Mouse (Mus musculus): ENCODE results near the gene Mum1. TPM values are rescaled to one million over a fixed set of nuclear protein-coding genes. Genes with fewer than 3 reads are reported as not detected.

Gene Mum1
- total RNA-seq, 2 experiments from 2014 or later: 48.9 to 50.4 TPM

Small RNAs within 50 kb of the gene (microRNA-seq; reads per million reads assigned to microRNA genes)
- 0.79 reads per million for gene Mir6911

Other genes with a start within 250 kb of the Mum1 start
- gene Tmem259, start 242.1 kb upstream of the Mum1 start, total RNA-seq (2021): 100 to 1,000 TPM; 146 to 147 TPM
- 10 to 100 TPM; 40.9 to 48.7 TPM for gene Cnn2, start 237.8 kb upstream of the Mum1 start, total RNA-seq (2021)
- 10 to 100 TPM; 21.9 to 23.0 TPM for gene Abca7, start 229.9 kb upstream of the Mum1 start, total RNA-seq (2021)
- gene Arhgap45, start 209.8 kb upstream of the Mum1 start, total RNA-seq (2021): 1 to 10 TPM; 7.1 to 8.5 TPM
- 100 to 1,000 TPM; 103 to 112 TPM for gene Polr2e, start 186.6 kb upstream of the Mum1 start, total RNA-seq (2021)
- 100 to 1,000 TPM; 576 to 622 TPM for gene Gpx4, start 179.3 kb upstream of the Mum1 start, total RNA-seq (2021)
- 10 to 100 TPM; 51.7 to 53.2 TPM for gene Sbno2, start 120.9 kb upstream of the Mum1 start, total RNA-seq (2021)
- 100 to 1,000 TPM; 130 to 139 TPM for gene Stk11, start 110.6 kb upstream of the Mum1 start, total RNA-seq (2021)
- 100 to 1,000 TPM; 401 to 425 TPM for gene Atp5d, start 87.8 kb upstream of the Mum1 start, total RNA-seq (2021)
- 10 to 100 TPM; 49.1 to 72.7 TPM for gene Cbarp, start 85.6 kb upstream of the Mum1 start, total RNA-seq (2021)
- gene Midn, start 78.2 kb upstream of the Mum1 start, total RNA-seq (2021): 100 to 1,000 TPM; 113 to 124 TPM
- gene Cirbp, start 60.4 kb upstream of the Mum1 start, total RNA-seq (2021): 100 to 1,000 TPM; 296 to 322 TPM
- 1 to 10 TPM; 7.5 to 8.8 TPM for gene 1600002K03Rik, start 53.5 kb upstream of the Mum1 start, total RNA-seq (2021)
- gene Efna2, start 47.0 kb upstream of the Mum1 start, total RNA-seq (2021): 1 to 10 TPM; 6.5 to 7.5 TPM
- gene Ndufs7, start 22.7 kb downstream of the Mum1 start, total RNA-seq (2021): 100 to 1,000 TPM; 208 to 225 TPM
- gene Gamt, start 34.6 kb downstream of the Mum1 start, total RNA-seq (2021): 100 to 1,000 TPM; 181 to 214 TPM
- 100 to 1,000 TPM; 180 to 181 TPM for gene Dazap1, start 35.1 kb downstream of the Mum1 start, total RNA-seq (2021)
- gene Rps15, start 66.0 kb downstream of the Mum1 start, total RNA-seq (2021): 1,000 to 10,000 TPM; 1,413 to 1,504 TPM
- gene Apc2, start 69.5 kb downstream of the Mum1 start, total RNA-seq (2021): 10 to 100 TPM in 1 of 2 experiments, 1 to 10 TPM in 1; 9.9 to 10.4 TPM
- 10 to 100 TPM; 30.8 to 31.2 TPM for gene 2310011J03Rik, start 94.1 kb downstream of the Mum1 start, total RNA-seq (2021)
- 1 to 10 TPM; 7.7 to 7.8 TPM for gene Pcsk4, start 103.1 kb downstream of the Mum1 start, total RNA-seq (2021)
- gene Reep6, start 103.5 kb downstream of the Mum1 start, total RNA-seq (2021): 10 to 100 TPM; 13.1 to 26.7 TPM
- 10 to 100 TPM; 12.8 to 13.2 TPM for gene Adamtsl5, start 122.0 kb downstream of the Mum1 start, total RNA-seq (2021)
- gene Plk5, start 130.0 kb downstream of the Mum1 start, total RNA-seq (2021): under 1 TPM in 1 of 2 experiments, not detected in 1; 0.36 TPM
- gene Mex3d, start 161.2 kb downstream of the Mum1 start, total RNA-seq (2021): 10 to 100 TPM; 25.4 to 26.7 TPM
- 100 to 1,000 TPM; 142 to 147 TPM for gene Mbd3, start 173.1 kb downstream of the Mum1 start, total RNA-seq (2021)
- 100 to 1,000 TPM; 535 to 613 TPM for gene Uqcr11, start 180.4 kb downstream of the Mum1 start, total RNA-seq (2021)
- 100 to 1,000 TPM; 112 to 116 TPM for gene Tcf3, start 207.2 kb downstream of the Mum1 start, total RNA-seq (2021)